Mouse (Mus musculus) kidney, adult 2 months (tissue): Measurements from ENCODE around the gene Tent5a. TPM values are rescaled to one million over a fixed set of nuclear protein-coding genes. Genes with fewer than 3 reads are reported as not detected.
A peak's percentile ranks its signal among the peaks of the same experiment; 100 is the strongest.

Experiments
- DNase-seq: peaks from one replicate; pipeline ENCODE4 v3.0.0; 2021
- H3K27ac ChIP-seq: fragments of 200-500 bp; 2 replicates; pipeline ENCODE4 v1.5.1; 2012; ENCODE audit warnings: low read depth, low read length, control low read depth, inconsistent platforms; ENCODE audit not compliant: insufficient read depth
- H3K27me3 ChIP-seq: fragments of 200-500 bp; replicated peaks from 2 replicates; pipeline ENCODE4 v1.6.1; 2012; ENCODE audit warnings: mild to moderate bottlenecking, moderate library complexity, low read length, inconsistent platforms; ENCODE audit not compliant: control insufficient read depth, insufficient read depth
- H3K36me3 ChIP-seq: fragments of 200-500 bp; 2 replicates; pipeline ENCODE4 v1.6.1; 2012; ENCODE audit warnings: mild to moderate bottlenecking, moderate library complexity, low read length, inconsistent platforms; ENCODE audit not compliant: control insufficient read depth, insufficient read depth
- H3K4me1 ChIP-seq: fragments of 200-500 bp; 2 replicates; pipeline ENCODE4 v1.6.1; 2011; ENCODE audit warnings: low read length; ENCODE audit not compliant: control insufficient read depth, insufficient read depth
- H3K4me3 ChIP-seq: fragments of 200-500 bp; 2 replicates; pipeline ENCODE4 v1.5.1; 2011; ENCODE audit warnings: mild to moderate bottlenecking, low read depth, low read length, control low read depth; ENCODE audit not compliant: insufficient read depth
- CTCF ChIP-seq: fragments of 200-500 bp; conservative IDR thresholded peaks from 2 replicates; pipeline ENCODE4 v1.5.1; 2011; ENCODE audit warnings: low read depth, mild to moderate bottlenecking, control low read depth, low read length, moderate library complexity, mixed read lengths; ENCODE audit not compliant: insufficient read depth, insufficient read length
- POLR2A ChIP-seq: fragments of 200-500 bp; IDR thresholded peaks from one replicate; pipeline ENCODE4 v1.6.1; 2011; ENCODE audit warnings: low read depth, low read length, control low read depth
- WGBS: fragments of 180-500 bp; shearing (Covaris S2); methylation state at CpG from one replicate; pipeline ENCODE4 v1.1.7; 2018; 5-methylcytosine and 5-hydroxymethylcytosine counted together
- polyA plus RNA-seq: library from polyadenylated mRNA; depleted of rRNA; stranded (reverse); fragments of >200 nt; gene quantifications from 2 replicates; pipeline ENCODE4 v1.2.3, GENCODE M21; 2012

Gene Tent5a
- polyA plus RNA-seq, 1 experiment: 2.5 TPM

- no peak overlapping the region for H3K27ac ChIP-seq
- H3K27me3 ChIP-seq: no peaks in the 10 kb centered on the region
- under 1% methylated on average over 88 of the region's 88 CpGs for WGBS
- no peaks in the 10 kb centered on the region for H3K4me1 ChIP-seq
- peak; percentile 45 for DNase-seq
- H3K36me3 ChIP-seq: no peaks in the 10 kb centered on the region
- TF ChIP-seq CTCF (no peak), POLR2A (no peak)
- peak overlapping the region; percentile 66 for H3K4me3 ChIP-seq
These were observed 581 bp downstream of the Tent5a start for GRCm38 (mm10) chr9:85326292-85327241.

- no peak overlapping the region for H3K27ac ChIP-seq
- no peaks in the 10 kb centered on the region for H3K27me3 ChIP-seq
- DNase-seq: no peak
- H3K4me1 ChIP-seq: no peaks in the 10 kb centered on the region
- peak overlapping the region; percentile 39 for H3K4me3 ChIP-seq
- TF ChIP-seq POLR2A (no peak), CTCF (no peak; the same call in 1 of the 2 replicates)
- 23% methylated on average over 17 of the region's 17 CpGs for WGBS
- H3K36me3 ChIP-seq: no peaks in the 10 kb centered on the region
These were observed 1.8 kb downstream of the Tent5a start for GRCm38 (mm10) chr9:85325201-85325868.

GRCm38 (mm10) chr9:85324158-85324875 lies 2.8 kb downstream of the Tent5a start:
- H3K4me1 ChIP-seq: no peaks in the 10 kb centered on the region
- 72% methylated on average over 11 of the region's 11 CpGs for WGBS
- H3K36me3 ChIP-seq: no peaks in the 10 kb centered on the region
- no peak for TF ChIP-seq POLR2A
- TF ChIP-seq CTCF: no peak
- 0 out of 2 replicates have a peak overlapping the region, but pooled peaks have one; percentile 13 for H3K4me3 ChIP-seq
- H3K27ac ChIP-seq: no peak overlapping the region
- no peak for DNase-seq
- H3K27me3 ChIP-seq: no peaks in the 10 kb centered on the region; the same call in 1 of the 2 replicates

GRCm38 (mm10) chr9:85320167-85320951 lies 6.8 kb downstream of the Tent5a start:
- 77% methylated on average over 8 of the region's 8 CpGs for WGBS

GRCm38 (mm10) chr9:85316122-85316521 lies 11.0 kb downstream of the Tent5a start:
- TF ChIP-seq CTCF (no peak), POLR2A (no peak)
- 33% methylated on average over 1 of the region's 1 CpGs for WGBS
- Histone ChIP-seq H3K27me3 (no peaks in the 10 kb centered on the region; the same call in 1 of the 2 replicates), H3K4me3 (no peak overlapping the region), H3K4me1 (no peaks in the 10 kb centered on the region), H3K27ac (no peak overlapping the region), H3K36me3 (no peaks in the 10 kb centered on the region)
- no peak for DNase-seq

More at GRCm38 (mm10) chr9:85320167-85320951, 6.8 kb downstream of the Tent5a start:
- H3K27me3 ChIP-seq: no peaks in the 10 kb centered on the region; the same call in 1 of the 2 replicates
- H3K4me3 ChIP-seq: no peak overlapping the region
- DNase-seq: no peak
- no peak overlapping the region for H3K27ac ChIP-seq
- H3K4me1 ChIP-seq: no peaks in the 10 kb centered on the region
- H3K36me3 ChIP-seq: no peaks in the 10 kb centered on the region
- TF ChIP-seq POLR2A (no peak), CTCF (no peak)

- Histone ChIP-seq H3K36me3 (no peaks in the 10 kb centered on the region), H3K4me1 (no peaks in the 10 kb centered on the region), H3K4me3 (no peak within 1 kb of the TSS), H3K27ac (no peak within 1 kb of the TSS), H3K27me3 (no peaks in the 10 kb centered on the region)
- 88% methylated on average over 6 of the region's 6 CpGs for WGBS
- no peak for TF ChIP-seq CTCF
- no peak for TF ChIP-seq POLR2A
- DNase-seq: no peak
These were observed 14.7 kb downstream of the Tent5a start, which contains the start of gene Gm11114 for GRCm38 (mm10) chr9:85312473-85312872. Gm11114 (plus strand) TSS chr9:85312773.
